Mouse (Mus musculus): ENCODE data around the gene Rasef. TPM values are rescaled to one million over a fixed set of nuclear protein-coding genes. Genes with fewer than 3 reads are reported as not detected.
"Not testable (repeated sequence)": the region's sequence is repeated elsewhere in the genome, so short reads cannot be mapped to it uniquely, and the experiment has no call there.

Rasef gene
- polyA plus RNA-seq, 1 experiment from 2014 or later: 1.4 TPM

DNA sequence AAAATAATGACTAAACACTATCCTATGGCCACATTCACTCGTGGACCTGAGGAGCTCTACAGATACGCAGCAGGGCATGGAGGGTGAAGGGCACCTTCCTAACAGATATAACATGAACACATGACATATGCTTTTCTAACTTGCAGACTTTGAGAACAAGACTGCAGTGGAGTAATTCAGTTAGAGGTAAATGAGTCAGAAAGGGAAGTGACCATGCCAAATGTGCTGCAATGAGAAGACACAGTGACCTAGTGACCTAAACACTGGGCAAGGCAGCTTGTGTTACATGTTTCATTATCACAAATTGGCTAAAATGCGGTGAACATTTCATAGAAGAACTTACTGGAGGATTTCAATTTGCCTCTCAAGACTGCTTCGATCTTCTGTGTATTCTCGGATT lies 42.6 kb downstream of the Rasef start:
- Histone ChIP-seq H3K4me3 (no peak overlapping the region), H3K4me2 (replicated peaks) (no peak overlapping the region), H3K9me3 (no peaks in the 10 kb centered on the region), H3K27me3 (no peaks in the 10 kb centered on the region), H3K27ac (no peak overlapping the region), H3K4me1 (no peaks in the 10 kb centered on the region), H3K9ac (no peak overlapping the region), H3K36me3 (no peaks in the 10 kb centered on the region)
- no peak for ATAC-seq (ENCODE audit: low FRiP score, low read depth)
- 93% methylated on average over 5 of the region's 5 CpGs for WGBS

DNA sequence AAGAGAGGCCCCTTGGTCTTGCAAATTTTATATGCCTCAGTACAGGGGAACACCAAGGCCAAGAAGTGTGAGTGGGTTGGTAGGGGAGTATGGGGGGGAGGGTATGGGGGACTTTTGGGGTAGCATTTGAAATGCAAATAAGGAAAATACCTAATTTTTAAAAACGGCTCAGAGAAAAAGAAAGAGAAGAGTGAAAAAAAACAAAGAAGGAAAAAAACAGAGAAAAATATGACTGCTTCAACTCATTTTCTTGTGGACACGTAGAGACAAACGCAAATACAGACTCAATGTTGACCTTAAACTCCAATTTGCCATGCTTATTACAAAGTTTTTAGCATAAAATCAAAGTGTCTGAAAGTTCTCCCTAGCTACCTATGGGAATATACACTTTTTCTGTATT lies 51.4 kb downstream of the Rasef start:
- Histone ChIP-seq H3K4me1 (no peaks in the 10 kb centered on the region), H3K9ac (no peak overlapping the region), H3K27ac (no peak overlapping the region), H3K36me3 (no peaks in the 10 kb centered on the region), H3K9me3 (no peaks in the 10 kb centered on the region), H3K27me3 (no peaks in the 10 kb centered on the region), H3K4me3 (no peak overlapping the region), H3K4me2 (replicated peaks) (no peak overlapping the region)
- 87% methylated on average over 3 of the region's 3 CpGs for WGBS
- ATAC-seq (ENCODE audit: low FRiP score, low read depth): no peak

DNA sequence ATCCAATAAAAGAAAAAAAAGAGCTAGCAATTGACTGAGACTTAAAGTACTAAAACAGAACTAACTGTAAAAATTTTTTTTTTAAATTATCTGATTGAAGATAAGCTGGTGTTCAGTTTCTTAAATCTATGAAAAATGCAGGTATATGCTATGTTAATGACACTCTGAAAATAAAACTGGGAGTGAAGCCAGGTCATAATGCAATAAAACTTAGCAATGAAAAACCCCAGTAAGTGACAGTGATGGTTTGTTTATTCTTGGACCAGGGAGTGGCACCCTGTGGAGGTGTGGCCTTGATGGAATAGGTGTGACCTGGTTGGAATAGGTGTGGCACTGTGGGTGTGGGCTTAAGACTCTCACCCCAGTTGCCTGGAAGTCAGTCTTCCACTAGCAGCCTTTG lies 71.0 kb downstream of the Rasef start:
- no peak overlapping the region for H3K4me2 ChIP-seq (replicated peaks)
- H3K27me3 ChIP-seq: no peaks in the 10 kb centered on the region
- no peaks in the 10 kb centered on the region for H3K36me3 ChIP-seq
- no peaks in the 10 kb centered on the region for H3K9me3 ChIP-seq
- H3K4me1 ChIP-seq: no peaks in the 10 kb centered on the region
- ATAC-seq (ENCODE audit: low FRiP score, low read depth): no peak
- H3K4me3 ChIP-seq: no peak overlapping the region
- no peak overlapping the region for H3K27ac ChIP-seq
- H3K9ac ChIP-seq: no peak overlapping the region

DNA sequence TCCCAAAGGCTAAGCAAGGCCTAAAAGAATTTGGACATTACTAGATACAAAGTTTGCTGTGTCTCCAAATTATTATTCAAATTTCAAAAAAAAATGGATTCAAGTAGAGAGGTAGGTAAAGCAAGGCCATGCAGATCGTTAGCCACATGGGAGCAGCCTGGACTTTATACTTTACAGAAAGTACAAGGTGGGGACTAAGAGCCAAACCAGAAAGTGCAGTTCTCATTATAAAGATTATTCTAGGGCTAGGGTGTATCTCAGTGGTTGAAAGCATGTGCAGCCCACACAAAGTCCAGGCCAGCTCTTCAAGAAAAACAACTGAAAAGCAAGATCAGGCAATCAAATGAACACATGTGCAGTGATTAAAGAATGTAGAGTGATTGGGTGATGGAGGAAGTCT lies 72.0 kb downstream of the Rasef start:
- WGBS: 96% methylated on average over 1 of the region's 1 CpGs
- no peak overlapping the region for H3K4me3 ChIP-seq

DNA sequence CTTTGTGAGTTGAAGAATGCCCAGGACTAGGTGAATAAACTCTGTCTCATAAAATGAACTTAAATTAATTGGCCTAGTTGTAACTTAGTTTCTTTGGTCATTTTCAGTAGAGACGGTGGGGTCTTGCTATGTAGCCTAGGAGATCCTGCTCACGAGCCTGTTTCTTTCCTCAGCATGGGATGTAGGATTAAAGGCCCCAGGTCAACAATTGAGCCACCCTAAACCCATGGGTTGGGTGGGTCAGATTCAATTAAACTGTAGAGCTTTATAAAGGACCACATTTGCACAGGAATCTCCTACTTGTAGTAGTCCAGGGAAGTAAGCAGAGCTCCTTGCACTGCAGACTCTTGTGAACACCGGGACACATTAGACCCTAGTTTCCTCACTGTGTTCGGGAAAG lies 107.6 kb downstream of the Rasef start, which contains the start of gene Gm428:
Gm428 (plus strand) TSS at position 301 of the 400 bp plus-strand sequence.
- 92% methylated on average over 2 of the region's 4 CpGs for WGBS
- not testable (repeated sequence) for H3K4me2 ChIP-seq (replicated peaks); H3K27me3 ChIP-seq; ATAC-seq (ENCODE audit: low FRiP score, low read depth); H3K9ac ChIP-seq; H3K9me3 ChIP-seq; H3K36me3 ChIP-seq; H3K27ac ChIP-seq; H3K4me1 ChIP-seq; H3K4me3 ChIP-seq

More for the DNA sequence above, 72.0 kb downstream of the Rasef start:
- no peaks in the 10 kb centered on the region for H3K36me3 ChIP-seq
- H3K4me2 ChIP-seq (replicated peaks): no peak overlapping the region
- no peaks in the 10 kb centered on the region for H3K9me3 ChIP-seq
- H3K4me1 ChIP-seq: no peaks in the 10 kb centered on the region
- ATAC-seq (ENCODE audit: low FRiP score, low read depth): no peak
- no peak overlapping the region for H3K9ac ChIP-seq
- H3K27me3 ChIP-seq: no peaks in the 10 kb centered on the region
- no peak overlapping the region for H3K27ac ChIP-seq

DNA sequence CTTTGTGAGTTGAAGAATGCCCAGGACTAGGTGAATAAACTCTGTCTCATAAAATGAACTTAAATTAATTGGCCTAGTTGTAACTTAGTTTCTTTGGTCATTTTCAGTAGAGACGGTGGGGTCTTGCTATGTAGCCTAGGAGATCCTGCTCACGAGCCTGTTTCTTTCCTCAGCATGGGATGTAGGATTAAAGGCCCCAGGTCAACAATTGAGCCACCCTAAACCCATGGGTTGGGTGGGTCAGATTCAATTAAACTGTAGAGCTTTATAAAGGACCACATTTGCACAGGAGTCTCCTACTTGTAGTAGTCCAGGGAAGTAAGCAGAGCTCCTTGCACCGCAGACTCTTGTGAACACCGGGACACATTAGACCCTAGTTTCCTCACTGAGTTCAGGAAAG lies 122.7 kb downstream of the Rasef start, which contains the start of gene Gm11239:
Gm11239 (plus strand) TSS at position 301 of the 400 bp plus-strand sequence.
- not testable (repeated sequence) for H3K36me3 ChIP-seq; H3K9ac ChIP-seq; H3K4me3 ChIP-seq; H3K4me2 ChIP-seq (replicated peaks); ATAC-seq (ENCODE audit: low FRiP score, low read depth); H3K9me3 ChIP-seq; H3K27ac ChIP-seq; H3K4me1 ChIP-seq; H3K27me3 ChIP-seq
- no CpG with 5 or more reads among the region's 4 CpGs for WGBS

Other genes with a start within 250 kb of the Rasef start
- not detected in 2 replicates for gene Gm11238, start 183.1 kb downstream of the Rasef start, polyA plus RNA-seq (2015; fragmentation: Nextera tagmentation; extraction: Ambion mirVana)
- gene Gm11237, start 168.0 kb downstream of the Rasef start, polyA plus RNA-seq (2015; fragmentation: Nextera tagmentation; extraction: Ambion mirVana): not detected in 2 replicates
- gene Gm11236, start 152.9 kb downstream of the Rasef start, polyA plus RNA-seq (2015; fragmentation: Nextera tagmentation; extraction: Ambion mirVana): not detected in 2 replicates
- not detected in 2 replicates for gene Gm11239, start 122.6 kb downstream of the Rasef start, polyA plus RNA-seq (2015; fragmentation: Nextera tagmentation; extraction: Ambion mirVana)
- gene Gm428, start 107.5 kb downstream of the Rasef start, polyA plus RNA-seq (2015; fragmentation: Nextera tagmentation; extraction: Ambion mirVana): not detected in 2 replicates
- gene Gm11758, start 85.3 kb upstream of the Rasef start, polyA plus RNA-seq (2015; fragmentation: Nextera tagmentation; extraction: Ambion mirVana): not detected in 2 replicates
- not detected in 2 replicates for gene Gm11757, start 100.1 kb upstream of the Rasef start, polyA plus RNA-seq (2015; fragmentation: Nextera tagmentation; extraction: Ambion mirVana)
- gene Gm13871, start 115.0 kb upstream of the Rasef start, polyA plus RNA-seq (2015; fragmentation: Nextera tagmentation; extraction: Ambion mirVana): not detected in 2 replicates
- 0.24 and 0.29 TPM in 2 replicates for gene Gm11756, start 129.8 kb upstream of the Rasef start, polyA plus RNA-seq (2015; fragmentation: Nextera tagmentation; extraction: Ambion mirVana)
- 7.5 and 9.4 TPM in 2 replicates for gene 2310002L09Rik, start 159.9 kb upstream of the Rasef start, polyA plus RNA-seq (2015; fragmentation: Nextera tagmentation; extraction: Ambion mirVana)
- gene Frmd3, start 222.4 kb upstream of the Rasef start, polyA plus RNA-seq (2015; fragmentation: Nextera tagmentation; extraction: Ambion mirVana): 3.7 and 3.9 TPM in 2 replicates

All from limb, embryonic 13.5 days (tissue).